Mouse (Mus musculus): Measurements from ENCODE around the gene Plscr3.

GRCm38 (mm10) chr11:69850754-69851153 is 4.6 kb downstream of the Plscr3 start:
- TF ChIP-seq CTCF (IDR thresholded peaks at IDR 0.05; ENCODE audit: borderline replicate concordance, insufficient read depth, low read length) (no peak), POLR2A (IDR thresholded peaks at IDR 0.05; ENCODE audit: low read depth, low read length) (no peak)

Data from embryonic fibroblast, embryonic 13.5 days (primary cell).